Mouse (Mus musculus): ENCODE results near the gene Gm10188. TPM values are rescaled to one million over a fixed set of nuclear protein-coding genes. Genes with fewer than 3 reads are reported as not detected.

The Gm10188 gene
- polyA plus RNA-seq, 1 experiment = not detected

GRCm38 (mm10) chr1:132193806-132194205 lies 35.8 kb downstream of the Gm10188 start:
- Histone ChIP-seq H3K36me3 (ENCODE audit: control insufficient read depth) (no peaks in the 10 kb centered on the region), H3K4me1 (ENCODE audit: control insufficient read depth) (no peaks in the 10 kb centered on the region), H3K4me3 (replicated peaks) (no peak overlapping the region), H3K9me3 (ENCODE audit: control insufficient read depth, low read length) (no peaks in the 10 kb centered on the region; the same call in 1 of the 2 replicates), H3K27me3 (ENCODE audit: control insufficient read depth) (peaks cover 86% of the 10 kb centered on the region)
- TF ChIP-seq TAL1 (IDR thresholded peaks at IDR 0.05; ENCODE audit: low read length) = no peak
- no peak for TF ChIP-seq GATA1 (IDR thresholded peaks at IDR 0.05; ENCODE audit: low read length)

GRCm38 (mm10) chr1:132191786-132192680 lies 37.5 kb downstream of the Gm10188 start:
- Histone ChIP-seq H3K36me3 (ENCODE audit: control insufficient read depth) (no peaks in the 10 kb centered on the region), H3K4me1 (ENCODE audit: control insufficient read depth) (no peaks in the 10 kb centered on the region), H3K4me3 (replicated peaks) (no peak overlapping the region), H3K27me3 (ENCODE audit: control insufficient read depth) (peaks cover 87% of the 10 kb centered on the region), H3K9me3 (ENCODE audit: control insufficient read depth, low read length) (no peaks in the 10 kb centered on the region; the same call in 1 of the 2 replicates)
- no peak for TF ChIP-seq GATA1 (IDR thresholded peaks at IDR 0.05; ENCODE audit: low read length)
- no peak for TF ChIP-seq TAL1 (IDR thresholded peaks at IDR 0.05; ENCODE audit: low read length)

GRCm38 (mm10) chr1:132191093-132191785 lies 38.3 kb downstream of the Gm10188 start, which contains the start of the genes Lemd1 and AC124108.1:
TSS of gene Lemd1 (plus strand) at chr1:132191431.
TSS of gene AC124108.1 (plus strand) at chr1:132191457.
- H3K4me1 ChIP-seq (ENCODE audit: control insufficient read depth) = no peaks in the 10 kb centered on the region
- no peaks in the 10 kb centered on the region for H3K36me3 ChIP-seq (ENCODE audit: control insufficient read depth)
- H3K9me3 ChIP-seq (ENCODE audit: control insufficient read depth, low read length) = no peaks in the 10 kb centered on the region; the same call in 1 of the 2 replicates
- peaks cover 85% of the 10 kb centered on the region for H3K27me3 ChIP-seq (ENCODE audit: control insufficient read depth)
- TF ChIP-seq TAL1 (IDR thresholded peaks at IDR 0.05; ENCODE audit: low read length) = no peak
- no peak for TF ChIP-seq GATA1 (IDR thresholded peaks at IDR 0.05; ENCODE audit: low read length)
- no peak within 1 kb of the TSS for H3K4me3 ChIP-seq (replicated peaks)

- no peak overlapping the region for H3K4me3 ChIP-seq (replicated peaks)
- TF ChIP-seq GATA1 (IDR thresholded peaks at IDR 0.05; ENCODE audit: low read length) (no peak), TAL1 (IDR thresholded peaks at IDR 0.05; ENCODE audit: low read length) (no peak)
These were observed 38.9 kb downstream of the Gm10188 start for GRCm38 (mm10) chr1:132190621-132191092.

GRCm38 (mm10) chr1:132190040-132190513 lies 39.5 kb downstream of the Gm10188 start:
- TF ChIP-seq TAL1 (IDR thresholded peaks at IDR 0.05; ENCODE audit: low read length) (no peak), GATA1 (IDR thresholded peaks at IDR 0.05; ENCODE audit: low read length) (no peak)
- no peaks in the 10 kb centered on the region for H3K4me1 ChIP-seq (ENCODE audit: control insufficient read depth)
- no peak overlapping the region for H3K4me3 ChIP-seq (replicated peaks)
- H3K9me3 ChIP-seq (ENCODE audit: control insufficient read depth, low read length) = no peaks in the 10 kb centered on the region; the same call in 1 of the 2 replicates
- peaks cover 76% of the 10 kb centered on the region for H3K27me3 ChIP-seq (ENCODE audit: control insufficient read depth)
- H3K36me3 ChIP-seq (ENCODE audit: control insufficient read depth) = no peaks in the 10 kb centered on the region

More at GRCm38 (mm10) chr1:132190621-132191092, 38.9 kb downstream of the Gm10188 start:
- Histone ChIP-seq H3K27me3 (ENCODE audit: control insufficient read depth) (peaks cover 82% of the 10 kb centered on the region), H3K9me3 (ENCODE audit: control insufficient read depth, low read length) (no peaks in the 10 kb centered on the region; the same call in 1 of the 2 replicates), H3K36me3 (ENCODE audit: control insufficient read depth) (no peaks in the 10 kb centered on the region), H3K4me1 (ENCODE audit: control insufficient read depth) (no peaks in the 10 kb centered on the region)

- Histone ChIP-seq H3K9me3 (ENCODE audit: control insufficient read depth, low read length) (no peaks in the 10 kb centered on the region; the same call in 1 of the 2 replicates), H3K4me3 (replicated peaks) (no peak overlapping the region), H3K36me3 (ENCODE audit: control insufficient read depth) (no peaks in the 10 kb centered on the region), H3K4me1 (ENCODE audit: control insufficient read depth) (no peaks in the 10 kb centered on the region), H3K27me3 (ENCODE audit: control insufficient read depth) (peaks cover 72% of the 10 kb centered on the region)
- TF ChIP-seq GATA1 (IDR thresholded peaks at IDR 0.05; ENCODE audit: low read length) = no peak
- TF ChIP-seq TAL1 (IDR thresholded peaks at IDR 0.05; ENCODE audit: low read length) = no peak
These were observed 40.3 kb downstream of the Gm10188 start for GRCm38 (mm10) chr1:132189231-132189630.

DNA sequence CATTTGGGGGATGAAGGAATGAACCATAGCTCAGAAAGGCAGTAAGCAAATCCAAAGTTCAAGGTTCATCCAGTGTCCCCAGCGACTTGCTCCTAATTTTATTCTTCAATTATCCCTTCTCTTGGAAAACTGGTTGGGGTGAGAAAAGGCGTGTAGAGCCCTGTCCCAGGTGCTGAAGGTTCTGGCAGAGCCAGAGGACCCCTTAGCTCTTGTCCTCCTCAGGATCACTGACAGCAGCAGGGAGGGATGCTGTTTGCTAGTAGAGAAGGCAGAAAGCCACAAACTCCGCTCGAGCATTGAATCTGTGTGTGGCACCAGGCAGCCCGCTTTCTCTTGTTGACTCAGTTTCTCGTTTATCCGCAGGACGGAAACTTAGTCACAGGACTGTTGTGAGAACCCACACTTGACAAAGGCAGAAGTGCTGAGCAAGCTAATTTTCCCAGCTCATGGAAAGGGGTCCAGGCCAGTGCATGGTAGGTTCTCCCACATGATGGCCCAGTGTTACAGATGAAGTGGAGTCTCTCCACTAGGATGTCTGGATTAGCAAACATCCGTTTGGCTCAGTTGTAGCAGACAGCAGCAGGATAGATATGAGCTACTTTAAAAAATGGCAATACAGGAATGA lies 41.0 kb downstream of the Gm10188 start:
- Histone ChIP-seq H3K36me3 (ENCODE audit: control insufficient read depth) (no peaks in the 10 kb centered on the region), H3K9me3 (ENCODE audit: control insufficient read depth, low read length) (no peaks in the 10 kb centered on the region; the same call in 1 of the 2 replicates), H3K4me1 (ENCODE audit: control insufficient read depth) (no peaks in the 10 kb centered on the region), H3K27me3 (ENCODE audit: control insufficient read depth) (peaks cover 65% of the 10 kb centered on the region), H3K4me3 (replicated peaks) (no peak overlapping the region)
- TF ChIP-seq GATA1 (IDR thresholded peaks at IDR 0.05; ENCODE audit: low read length) (no peak), TAL1 (IDR thresholded peaks at IDR 0.05; ENCODE audit: low read length) (no peak)

- no peaks in the 10 kb centered on the region for H3K4me1 ChIP-seq (ENCODE audit: control insufficient read depth)
These were observed 43.3 kb downstream of the Gm10188 start for GRCm38 (mm10) chr1:132186303-132186702.

More at GRCm38 (mm10) chr1:132186303-132186702, 43.3 kb downstream of the Gm10188 start:
- H3K4me3 ChIP-seq (replicated peaks) = no peak overlapping the region
- no peaks in the 10 kb centered on the region; the same call in 1 of the 2 replicates for H3K9me3 ChIP-seq (ENCODE audit: control insufficient read depth, low read length)
- H3K27me3 ChIP-seq (ENCODE audit: control insufficient read depth) = peaks cover 49% of the 10 kb centered on the region
- no peaks in the 10 kb centered on the region for H3K36me3 ChIP-seq (ENCODE audit: control insufficient read depth)
- TF ChIP-seq GATA1 (IDR thresholded peaks at IDR 0.05; ENCODE audit: low read length) (no peak), TAL1 (IDR thresholded peaks at IDR 0.05; ENCODE audit: low read length) (no peak)

Other genes with a start within 250 kb of the Gm10188 start
- 0.15 and 0.38 TPM in 2 replicates for gene Elk4, start 222.2 kb downstream of the Gm10188 start, polyA plus RNA-seq (2012)
- gene Mfsd4a, start 161.7 kb downstream of the Gm10188 start, polyA plus RNA-seq (2012) = not detected in 2 replicates
- not detected in 2 replicates for gene Cdk18, start 90.1 kb downstream of the Gm10188 start, polyA plus RNA-seq (2012)
- not detected in 2 replicates for gene Lemd1, start 38.3 kb downstream of the Gm10188 start, polyA plus RNA-seq (2012)
- 0.01 TPM in 1 of 2 replicates, not detected in the other for gene AC124108.1, start 38.3 kb downstream of the Gm10188 start, polyA plus RNA-seq (2012)
- not detected in 2 replicates for gene Klhdc8a, start 68.9 kb upstream of the Gm10188 start, polyA plus RNA-seq (2012)
- gene Nuak2, start 86.4 kb upstream of the Gm10188 start, polyA plus RNA-seq (2012) = 0.02 TPM in 1 of 2 replicates, not detected in the other
- gene Tmcc2, start 161.5 kb upstream of the Gm10188 start, polyA plus RNA-seq (2012) = 409 and 495 TPM in 2 replicates
- 0.07 and 0.09 TPM in 2 replicates for gene Dstyk, start 187.8 kb upstream of the Gm10188 start, polyA plus RNA-seq (2012)
- 0.19 and 0.37 TPM in 2 replicates for gene Rbbp5, start 247.6 kb upstream of the Gm10188 start, polyA plus RNA-seq (2012)